Mouse (Mus musculus): ENCODE data around the gene Fnip2. TPM values are rescaled to one million over a fixed set of nuclear protein-coding genes. Genes with fewer than 3 reads are reported as not detected.
A peak's percentile ranks its signal among the peaks of the same experiment; 100 is the strongest.
"Not testable (repeated sequence)": the region's sequence is repeated elsewhere in the genome, so short reads cannot be mapped to it uniquely, and the experiment has no call there.

Fnip2 gene
- total RNA-seq, 4 experiments from 2014 or later = 12.9 to 23.2 (median 16.2) TPM

- no peak for DNase-seq (ENCODE audit: low spot score)
Measured at GRCm38 (mm10) chr3:79478400-79478799, 89.2 kb downstream of the Fnip2 start.

- DNase-seq (ENCODE audit: low spot score) = peak; percentile 33
Measured at GRCm38 (mm10) chr3:79475980-79476379, 91.6 kb downstream of the Fnip2 start.

GRCm38 (mm10) chr3:79474911-79475310 lies 92.7 kb downstream of the Fnip2 start:
- peak; percentile 41 for DNase-seq (ENCODE audit: low spot score)

GRCm38 (mm10) chr3:79472362-79472761 lies 95.2 kb downstream of the Fnip2 start:
- no peak for DNase-seq (ENCODE audit: low spot score)

- no peak for DNase-seq (ENCODE audit: low spot score)
Measured at GRCm38 (mm10) chr3:79469440-79469839, 98.2 kb downstream of the Fnip2 start.

GRCm38 (mm10) chr3:79458651-79459275 lies 108.8 kb downstream of the Fnip2 start:
- DNase-seq (ENCODE audit: low spot score) = no peak

- no peak for DNase-seq (ENCODE audit: low spot score)
Measured at GRCm38 (mm10) chr3:79455761-79456160, 111.8 kb downstream of the Fnip2 start.

GRCm38 (mm10) chr3:79452696-79453263 lies 114.8 kb downstream of the Fnip2 start:
- no peak for DNase-seq (ENCODE audit: low spot score)

GRCm38 (mm10) chr3:79449361-79449760 lies 118.2 kb downstream of the Fnip2 start:
- no peak for DNase-seq (ENCODE audit: low spot score)

- DNase-seq (ENCODE audit: low spot score) = no peak
Measured at GRCm38 (mm10) chr3:79448421-79448820, 119.2 kb downstream of the Fnip2 start.

- not testable (repeated sequence) for DNase-seq (ENCODE audit: low spot score)
Measured at GRCm38 (mm10) chr3:79446648-79447047, 120.9 kb downstream of the Fnip2 start.

- DNase-seq (ENCODE audit: low spot score) = no peak
Measured at GRCm38 (mm10) chr3:79446124-79446523, 121.5 kb downstream of the Fnip2 start.

- DNase-seq (ENCODE audit: low spot score) = no peak
Measured at GRCm38 (mm10) chr3:79445041-79445440, 122.6 kb downstream of the Fnip2 start.

- DNase-seq (ENCODE audit: low spot score) = no peak
Measured at GRCm38 (mm10) chr3:79443850-79444249, 123.7 kb downstream of the Fnip2 start.

GRCm38 (mm10) chr3:79440976-79441491 lies 126.6 kb downstream of the Fnip2 start:
- no peak for DNase-seq (ENCODE audit: low spot score)

- no peak for DNase-seq (ENCODE audit: low spot score)
Measured at GRCm38 (mm10) chr3:79438276-79438675, 129.3 kb downstream of the Fnip2 start.

GRCm38 (mm10) chr3:79436186-79436585 lies 131.4 kb downstream of the Fnip2 start:
- DNase-seq (ENCODE audit: low spot score) = no peak

GRCm38 (mm10) chr3:79434985-79435384 lies 132.6 kb downstream of the Fnip2 start:
- DNase-seq (ENCODE audit: low spot score) = no peak

GRCm38 (mm10) chr3:79434436-79434835 lies 133.2 kb downstream of the Fnip2 start:
- no peak for DNase-seq (ENCODE audit: low spot score)

GRCm38 (mm10) chr3:79433593-79433992 lies 134.0 kb downstream of the Fnip2 start:
- no peak for DNase-seq (ENCODE audit: low spot score)

- no peak for DNase-seq (ENCODE audit: low spot score)
Measured at GRCm38 (mm10) chr3:79425441-79425840, 142.2 kb downstream of the Fnip2 start.

GRCm38 (mm10) chr3:79418921-79419320 lies 148.7 kb downstream of the Fnip2 start:
- no peak for DNase-seq (ENCODE audit: low spot score)

GRCm38 (mm10) chr3:79416944-79417680 lies 150.5 kb downstream of the Fnip2 start:
- DNase-seq (ENCODE audit: low spot score) = no peak

Measured in heart, adult 8-10 months (tissue).